Mouse (Mus musculus) Patski (cell line): ENCODE data around the gene Krt24. TPM values are rescaled to one million over a fixed set of nuclear protein-coding genes. Genes with fewer than 3 reads are reported as not detected.

ENCODE experiments used
- ATAC-seq: fragments of 100-300 bp; one replicate; pipeline ENCODE4 v1.8.0; 2021
- CTCF ChIA-PET: fragments of 350-600 bp; sonication (Branson Sonifier 250); formaldehyde crosslinking; loops from one replicate; lab custom pipeline; 2022; ENCODE audit warnings: inconsistent platforms; lab: Charles Lee
- POLR2A ChIA-PET: fragments of 350-600 bp; sonication (Branson Sonifier 250); formaldehyde crosslinking; loops from one replicate; lab custom pipeline; 2022; ENCODE audit warnings: antibody characterized with exemption, inconsistent platforms; lab: Charles Lee
- DNase-seq: peaks from one replicate; pipeline ENCODE4 v3.0.0-alpha.2; 2011; ENCODE audit warnings: low read depth, low spot score
- H3K27me3 ChIP-seq: fragments of 371-371 bp; one replicate; pipeline ENCODE4 v1.5.1; 2021
- CTCF ChIP-seq: fragments of 100-300 bp; IDR thresholded peaks from one replicate; pipeline ENCODE4 v1.5.1; 2021
- in situ Hi-C: fragments of 300-500 bp; cut with MboI; formaldehyde crosslinking; loops from 3 replicates; pipeline ENCODE4 v1.11.1; 2018; ENCODE audit warnings: low pct_unique_long_range_greater_than_20kb, mixed read lengths
- polyA plus RNA-seq: library from polyadenylated mRNA; unstranded; gene quantifications from one replicate; pipeline ENCODE4 v1.2.3, GENCODE M21; 2021

Gene Krt24
- polyA plus RNA-seq, 1 experiment from 2014 or later = not detected

GRCm38 (mm10) chr11:99231049-99231816 is 53.8 kb downstream of the Krt24 start:
- ATAC-seq (no peak), DNase-seq (no peak)
- no peaks in the 10 kb centered on the region for H3K27me3 ChIP-seq
- CTCF ChIA-PET = no interaction called here
- in situ Hi-C loops = no loop called here
- TF ChIP-seq CTCF = no peak
- POLR2A ChIA-PET = no interaction called here

GRCm38 (mm10) chr11:99230261-99231048 is 54.6 kb downstream of the Krt24 start, which contains the start of gene Smarce1:
Gene Smarce1 (minus strand): TSS chr11:99231017.
- in situ Hi-C loops = no loop called here

More at GRCm38 (mm10) chr11:99230261-99231048, 54.6 kb downstream of the Krt24 start, which contains the start of gene Smarce1:
- peak; percentile 35 for DNase-seq
- peak; percentile 74 for ATAC-seq
- CTCF ChIA-PET = interaction anchor here (1.0 kb wide), 1 partner anchor 23 kb away, joined by 4 read pairs; no protein-coding TSS in a partner anchor
- TF ChIP-seq CTCF = no peak
- H3K27me3 ChIP-seq = no peaks in the 10 kb centered on the region
- POLR2A ChIA-PET = interaction anchor here (1.0 to 1.2 kb wide), 2 partner anchors 9 to 24 kb away, joined by 4 to 6 read pairs; no protein-coding TSS in a partner anchor

Other genes with a start within 250 kb of the Krt24 start
- gene Igfbp4, start 244.0 kb downstream of the Krt24 start, polyA plus RNA-seq = 3.0 TPM
- gene Tns4, start 196.0 kb downstream of the Krt24 start, polyA plus RNA-seq = not detected
- gene Ccr7, start 130.2 kb downstream of the Krt24 start, polyA plus RNA-seq = 0.12 TPM
- 135 TPM for gene Smarce1, start 54.2 kb downstream of the Krt24 start, polyA plus RNA-seq
- gene Krt222, start 41.2 kb downstream of the Krt24 start, polyA plus RNA-seq = 0.14 TPM
- not detected for gene Krt25, start 37.7 kb upstream of the Krt24 start, polyA plus RNA-seq
- not detected for gene Krt26, start 52.7 kb upstream of the Krt24 start, polyA plus RNA-seq
- not detected for gene Krt27, start 65.8 kb upstream of the Krt24 start, polyA plus RNA-seq
- not detected for gene Krt28, start 89.6 kb upstream of the Krt24 start, polyA plus RNA-seq
- gene Krt10, start 104.1 kb upstream of the Krt24 start, polyA plus RNA-seq = 7.2 TPM
- not detected for gene Krt12, start 137.0 kb upstream of the Krt24 start, polyA plus RNA-seq
- not detected for gene Krt20, start 152.9 kb upstream of the Krt24 start, polyA plus RNA-seq
- gene Krt23, start 207.9 kb upstream of the Krt24 start, polyA plus RNA-seq = 0.09 TPM
- gene Krt39, start 236.1 kb upstream of the Krt24 start, polyA plus RNA-seq = 0.08 TPM